Mouse (Mus musculus): ENCODE measurements at regions not wholly inside any gene's neighbourhood (a gene's known extent, or its start where the extent isn't known, plus 50 kb on each side); places are given as distances from the start of the nearest gene placed in this dataset.

GRCm38 (mm10) chr17:84880946-84881345 is 75.6 kb upstream of the Ppm1b start:
- TF ChIP-seq POLR2A (IDR thresholded peaks at IDR 0.05; ENCODE audit: control insufficient read depth, extremely low read depth, insufficient read depth, low read length, poor library complexity) = no peak
- TF ChIP-seq CTCF (IDR thresholded peaks at IDR 0.05; ENCODE audit: borderline replicate concordance, control insufficient read depth, extremely low read depth, insufficient read depth, low read length, poor library complexity) = no peak
